Mouse (Mus musculus): Measurements from ENCODE around the gene Ubr4. TPM values are rescaled to one million over a fixed set of nuclear protein-coding genes. Genes with fewer than 3 reads are reported as not detected.
A peak's percentile ranks its signal among the peaks of the same experiment; 100 is the strongest.

Ubr4 gene
- total RNA-seq (2021) (100 to 1,000 TPM in 1 of 2 experiments, 10 to 100 TPM in 1; 90.0 to 109 TPM), polyA plus RNA-seq (2012; rRNA removed) (107 and 123 TPM in 2 replicates)
- long read RNA-seq, partial matches to known transcripts, result 11 of 13 reads
- long read RNA-seq, other reads (novel, unspliced or antisense), result 2 of 13 reads

DNA sequence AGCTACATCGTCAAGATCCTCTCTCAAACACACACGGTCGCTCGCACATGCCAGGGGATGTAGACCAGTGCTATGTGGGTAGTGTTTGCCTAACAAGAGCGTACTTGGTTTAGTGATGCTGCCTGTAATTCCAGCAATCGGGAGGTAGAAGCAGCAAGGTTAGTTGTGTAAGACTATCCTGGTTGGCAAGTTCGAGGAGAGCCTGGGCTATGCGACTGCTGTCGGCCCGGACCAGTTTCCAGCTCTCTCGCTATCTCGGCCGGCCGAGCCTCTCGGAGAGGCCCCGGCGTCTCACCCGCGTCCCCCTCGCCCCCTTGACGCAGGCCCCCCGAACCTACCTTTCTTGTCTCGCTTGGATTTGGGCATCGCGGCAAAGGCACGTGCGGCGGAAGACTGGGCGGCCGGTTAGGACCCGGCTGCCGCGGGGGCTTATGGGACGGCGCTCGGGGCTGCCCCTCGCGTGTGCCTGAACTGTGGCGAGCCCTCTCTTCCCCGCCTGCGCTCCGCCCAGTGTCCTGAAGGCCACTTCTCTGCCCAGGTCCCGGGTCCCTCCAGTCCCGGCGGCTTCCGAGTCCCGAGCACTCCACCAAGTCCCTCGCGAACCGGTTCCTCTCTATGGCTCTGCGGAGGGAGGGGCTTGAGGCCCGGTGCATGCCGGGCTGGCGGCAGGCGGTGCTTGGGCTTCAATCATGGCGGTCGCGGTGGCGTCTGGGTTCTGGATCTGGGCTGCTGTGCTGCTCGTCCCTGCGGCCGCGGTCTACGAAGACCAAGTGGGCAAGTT lies at the start of gene Ubr4, which contains the start of the genes Mrto4 and Emc1:
Gene Ubr4, plus strand, starts transcription at position 679 of the 781 bp plus-strand sequence.
Gene Mrto4, minus strand, starts transcription at position 646 of the 781 bp plus-strand sequence.
Gene Emc1, plus strand, starts transcription at position 657 of the 781 bp plus-strand sequence.
- peak within 1 kb of the TSS; percentile 88 for H3K9ac ChIP-seq (ENCODE audit: low read depth, low read length)
- no peaks in the 10 kb centered on the region for H3K36me3 ChIP-seq (ENCODE audit: control insufficient read depth, insufficient read depth, low read length)
- intact Hi-C loops (cut with DNase I), result loop anchor here (1.0 kb wide), 1 partner anchor 28 kb away; no protein-coding TSS in a partner anchor
- DNase-seq, result peak; percentile 90 to 91
- H3K4me1 ChIP-seq (ENCODE audit: control insufficient read depth, insufficient read depth, low read length), result peaks cover 8% of the 10 kb centered on the region
- H3K4me3 ChIP-seq, result peak within 1 kb of the TSS; percentile 57
- no peaks in the 10 kb centered on the region for H3K27me3 ChIP-seq (ENCODE audit: control insufficient read depth, insufficient read depth, low read length)
- TF ChIP-seq EP300 (IDR thresholded peaks at IDR 0.05; ENCODE audit: insufficient read depth, low read depth, low read length) (no peak), POLR2A (IDR thresholded peaks at IDR 0.05; ENCODE audit: insufficient read depth, low read depth, low read length) (peak; percentile 70)
- H3K79me2 ChIP-seq (replicated peaks; ENCODE audit: control insufficient read depth, insufficient read depth, low read length), result peaks cover 5% of the 10 kb centered on the region; the same call in 1 of the 2 replicates
- under 1% methylated on average over 64 of the region's 64 CpGs for WGBS
- peak within 1 kb of the TSS; percentile 99 for H3K27ac ChIP-seq

DNA sequence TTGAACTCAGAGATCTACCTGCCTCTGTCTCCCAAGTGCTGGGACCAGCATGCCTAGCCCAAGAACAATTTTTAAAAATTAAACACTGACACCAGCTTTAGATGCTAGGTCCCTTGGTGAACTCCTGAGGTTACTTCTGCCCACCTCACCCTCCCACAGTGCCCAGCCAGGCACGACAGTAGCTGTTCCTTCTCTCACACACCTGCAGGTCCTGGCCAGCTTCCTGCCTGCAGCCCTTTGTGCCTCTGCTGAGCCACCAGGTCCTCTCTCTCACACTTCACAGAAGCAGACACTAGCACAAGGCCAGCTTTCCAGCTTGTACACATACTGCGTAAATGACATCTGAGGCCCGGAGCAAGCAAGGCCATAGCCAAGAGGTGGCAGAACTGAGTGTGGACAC lies 46.9 kb upstream of the Ubr4 start:
- Histone ChIP-seq H3K79me2 (replicated peaks; ENCODE audit: control insufficient read depth, insufficient read depth, low read length) (no peaks in the 10 kb centered on the region), H3K27ac (no peak overlapping the region), H3K9ac (ENCODE audit: low read depth, low read length) (no peak overlapping the region), H3K36me3 (ENCODE audit: control insufficient read depth, insufficient read depth, low read length) (no peaks in the 10 kb centered on the region), H3K4me1 (ENCODE audit: control insufficient read depth, insufficient read depth, low read length) (peaks cover 4% of the 10 kb centered on the region), H3K4me3 (no peak overlapping the region), H3K27me3 (ENCODE audit: control insufficient read depth, insufficient read depth, low read length) (no peaks in the 10 kb centered on the region)
- 94% methylated on average over 3 of the region's 3 CpGs for WGBS
- intact Hi-C loops (cut with DNase I), result no loop called here
- TF ChIP-seq EP300 (IDR thresholded peaks at IDR 0.05; ENCODE audit: insufficient read depth, low read depth, low read length) (no peak), CTCF (IDR thresholded peaks at IDR 0.05) (no peak)
- no peak for DNase-seq

DNA sequence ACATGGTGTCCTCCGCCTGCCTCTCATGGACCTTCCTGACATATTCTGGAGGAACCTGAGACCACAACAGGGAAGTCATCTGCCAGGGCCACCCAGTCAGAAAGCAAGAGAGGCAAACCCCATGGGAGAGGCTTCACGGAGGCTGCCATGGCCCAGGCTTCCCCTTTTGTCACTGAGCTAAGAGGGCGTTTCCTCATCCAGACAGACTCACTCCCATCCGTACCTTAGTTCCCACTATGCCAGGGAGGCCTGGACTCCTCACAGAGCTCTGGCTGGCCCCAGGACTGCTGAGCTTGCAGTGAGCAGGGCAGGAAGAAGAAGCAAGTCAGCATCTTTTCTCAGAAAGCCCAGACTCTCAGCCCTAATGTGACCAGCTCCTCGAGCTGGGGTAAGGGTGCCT lies 44.5 kb upstream of the Ubr4 start:
- 86% methylated on average over 5 of the region's 5 CpGs for WGBS
- H3K79me2 ChIP-seq (replicated peaks; ENCODE audit: control insufficient read depth, insufficient read depth, low read length), result no peaks in the 10 kb centered on the region
- DNase-seq, result peak in 1 of 2 experiments; percentile 65
- H3K27ac ChIP-seq, result no peak overlapping the region
- no peaks in the 10 kb centered on the region for H3K36me3 ChIP-seq (ENCODE audit: control insufficient read depth, insufficient read depth, low read length)
- H3K4me3 ChIP-seq, result no peak overlapping the region
- H3K27me3 ChIP-seq (ENCODE audit: control insufficient read depth, insufficient read depth, low read length), result no peaks in the 10 kb centered on the region
- no peak overlapping the region for H3K9ac ChIP-seq (ENCODE audit: low read depth, low read length)
- TF ChIP-seq CTCF (IDR thresholded peaks at IDR 0.05), result no peak
- TF ChIP-seq EP300 (IDR thresholded peaks at IDR 0.05; ENCODE audit: insufficient read depth, low read depth, low read length), result no peak
- no peak for TF ChIP-seq POLR2A (IDR thresholded peaks at IDR 0.05; ENCODE audit: insufficient read depth, low read depth, low read length)
- intact Hi-C loops (cut with DNase I), result no loop called here
- H3K4me1 ChIP-seq (ENCODE audit: control insufficient read depth, insufficient read depth, low read length), result peaks cover 6% of the 10 kb centered on the region

DNA sequence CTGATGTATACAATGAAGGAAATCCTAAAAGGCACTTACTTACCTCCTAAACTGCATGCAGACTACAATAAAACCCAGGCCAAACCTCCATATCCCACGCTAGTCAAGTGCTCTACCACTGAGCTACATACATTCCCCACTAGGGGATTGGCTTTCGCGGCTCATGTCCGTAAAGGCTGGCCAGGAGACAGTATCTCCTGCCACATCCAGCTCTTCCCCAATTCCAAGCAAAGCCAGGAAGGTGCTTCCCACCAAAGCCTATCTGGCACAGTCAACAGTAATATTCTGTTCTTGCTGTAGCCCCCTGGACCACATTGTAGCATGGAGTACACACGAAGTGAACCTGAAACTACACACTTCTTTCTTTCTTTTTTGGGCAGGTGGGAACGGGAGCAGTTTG lies 42.8 kb upstream of the Ubr4 start:
- no peak for DNase-seq
- Histone ChIP-seq H3K4me1 (ENCODE audit: control insufficient read depth, insufficient read depth, low read length) (peaks cover 6% of the 10 kb centered on the region), H3K79me2 (replicated peaks; ENCODE audit: control insufficient read depth, insufficient read depth, low read length) (no peaks in the 10 kb centered on the region), H3K9ac (ENCODE audit: low read depth, low read length) (no peak overlapping the region; the same call in 1 of the 2 replicates), H3K27ac (peak overlapping the region; percentile 83), H3K36me3 (ENCODE audit: control insufficient read depth, insufficient read depth, low read length) (no peaks in the 10 kb centered on the region), H3K4me3 (peak overlapping the region; percentile 100), H3K27me3 (ENCODE audit: control insufficient read depth, insufficient read depth, low read length) (no peaks in the 10 kb centered on the region)
- 51% methylated on average over 6 of the region's 6 CpGs for WGBS
- TF ChIP-seq POLR2A (IDR thresholded peaks at IDR 0.05; ENCODE audit: insufficient read depth, low read depth, low read length) (no peak), CTCF (IDR thresholded peaks at IDR 0.05) (no peak), EP300 (IDR thresholded peaks at IDR 0.05; ENCODE audit: insufficient read depth, low read depth, low read length) (no peak)
- intact Hi-C loops (cut with DNase I), result no loop called here

DNA sequence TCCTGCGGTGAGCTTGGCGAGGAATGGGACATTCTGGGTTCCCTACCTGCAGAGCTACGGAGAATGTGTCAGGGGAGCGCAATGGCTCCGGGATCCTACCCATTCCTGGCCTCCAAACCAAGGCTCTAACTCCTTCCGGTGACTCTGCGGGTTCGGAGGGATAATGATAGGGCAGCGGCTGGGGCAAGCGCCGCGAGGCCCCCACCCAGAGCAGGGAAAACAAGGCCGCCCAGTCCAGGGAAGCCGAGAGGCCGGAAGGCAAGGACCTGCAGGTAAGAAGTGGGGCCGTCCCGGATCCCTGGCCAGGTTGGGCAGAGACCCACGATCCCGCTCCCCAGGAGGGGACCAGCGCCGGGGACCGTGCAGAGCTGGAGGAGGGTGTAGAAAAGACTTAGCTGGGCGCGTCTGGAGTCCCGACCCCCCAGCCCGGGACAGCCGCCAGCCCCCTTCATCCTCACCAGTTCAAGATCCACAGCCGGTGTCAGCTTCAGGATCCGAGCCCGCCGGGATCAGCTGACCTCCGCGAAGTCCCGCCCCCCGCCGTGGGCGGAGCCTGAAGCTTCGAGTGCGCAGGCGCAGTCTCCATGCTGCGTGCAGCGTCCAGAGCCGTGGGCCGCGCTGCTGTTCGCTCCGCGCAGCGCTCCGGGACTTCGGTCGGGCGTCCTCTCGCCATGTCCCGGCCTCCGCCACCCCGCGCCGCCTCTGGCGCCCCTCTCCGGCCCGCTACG lies 42.1 kb upstream of the Ubr4 start, which contains the start of the genes Pqlc2 and Akr7a5:
Gene Pqlc2, minus strand, starts transcription at position 538 of the 728 bp plus-strand sequence.
Gene Akr7a5, plus strand, starts transcription at position 574 of the 728 bp plus-strand sequence.
- Histone ChIP-seq H3K4me1 (ENCODE audit: control insufficient read depth, insufficient read depth, low read length) (peaks cover 6% of the 10 kb centered on the region), H3K36me3 (ENCODE audit: control insufficient read depth, insufficient read depth, low read length) (no peaks in the 10 kb centered on the region), H3K79me2 (replicated peaks; ENCODE audit: control insufficient read depth, insufficient read depth, low read length) (no peaks in the 10 kb centered on the region), H3K27ac (peak within 1 kb of the TSS; percentile 83), H3K27me3 (ENCODE audit: control insufficient read depth, insufficient read depth, low read length) (no peaks in the 10 kb centered on the region), H3K4me3 (peak within 1 kb of the TSS; percentile 100), H3K9ac (ENCODE audit: low read depth, low read length) (peak within 1 kb of the TSS; percentile 93)
- under 1% methylated on average over 63 of the region's 63 CpGs for WGBS
- intact Hi-C loops (cut with DNase I), result no loop called here
- 0 out of 2 replicates have a peak, but pooled peaks have one; percentile 21 for TF ChIP-seq EP300 (IDR thresholded peaks at IDR 0.05; ENCODE audit: insufficient read depth, low read depth, low read length)
- peak; percentile 94 for TF ChIP-seq POLR2A (IDR thresholded peaks at IDR 0.05; ENCODE audit: insufficient read depth, low read depth, low read length)
- 0 out of 2 replicates have a peak, but pooled peaks have one; percentile 21 for TF ChIP-seq CTCF (IDR thresholded peaks at IDR 0.05)
- peak; percentile 98 to 100 for DNase-seq
